Mouse (Mus musculus) forebrain, postnatal 0 days (tissue): ENCODE results near the gene Rph3al. TPM values are rescaled to one million over a fixed set of nuclear protein-coding genes. Genes with fewer than 3 reads are reported as not detected.
A peak's percentile ranks its signal among the peaks of the same experiment; 100 is the strongest.

Experiments used
- ATAC-seq: fragments of 200-750 bp; cut with Nextera tagmentation; 2 replicates; pipeline ENCODE4 v1.8.0; 2017; ENCODE audit warnings: mild to moderate bottlenecking, moderate library complexity
- DNase-seq: peaks from one replicate; pipeline ENCODE4 v3.0.0-alpha.2; 2015
- H3K27ac ChIP-seq: fragments of 300-500 bp; sonication (generic); 2 replicates; pipeline ENCODE4 v1.5.1; 2014; ENCODE audit warnings: low read depth, mild to moderate bottlenecking, antibody characterized with exemption, low read length, moderate library complexity, mixed read lengths
- H3K27me3 ChIP-seq: fragments of 300-500 bp; sonication (generic); 2 replicates; pipeline ENCODE4 v1.6.1; 2014; ENCODE audit warnings: mild to moderate bottlenecking, low read length, mixed read lengths; ENCODE audit not compliant: insufficient read depth
- H3K36me3 ChIP-seq: fragments of 300-500 bp; sonication (generic); 2 replicates; pipeline ENCODE4 v1.6.1; 2014; ENCODE audit warnings: mild to moderate bottlenecking, moderate library complexity; ENCODE audit not compliant: insufficient read depth
- H3K4me1 ChIP-seq: fragments of 300-500 bp; sonication (generic); 2 replicates; pipeline ENCODE4 v1.6.1; 2014; ENCODE audit warnings: antibody characterized with exemption; ENCODE audit not compliant: insufficient read depth
- H3K4me2 ChIP-seq: fragments of 300-500 bp; sonication (generic); 2 replicates; pipeline ENCODE4 v1.6.1; 2014; ENCODE audit warnings: low read depth, mild to moderate bottlenecking, moderate library complexity
- H3K4me3 ChIP-seq: fragments of 300-500 bp; sonication (generic); 2 replicates; pipeline ENCODE4 v1.5.1; 2014; ENCODE audit warnings: low read depth, low read length, mixed read lengths
- H3K9ac ChIP-seq: fragments of 300-500 bp; sonication (generic); 2 replicates; pipeline ENCODE4 v1.6.1; 2014; ENCODE audit warnings: mild to moderate bottlenecking
- H3K9me3 ChIP-seq: fragments of 300-500 bp; sonication (generic); 2 replicates; pipeline ENCODE4 v1.6.1; 2016; ENCODE audit warnings: low read length
- CTCF ChIP-seq: sonication (generic); IDR thresholded peaks from 2 replicates; pipeline ENCODE4 v1.5.1; 2016; ENCODE audit warnings: antibody characterized with exemption, control low read depth, low read depth
- WGBS: fragments of 180-500 bp; shearing (Covaris S2); extraction: QIAGEN DNeasy Blood & Tissue Kit; methylation state at CpG from one replicate; pipeline ENCODE4 v1.1.7; 2014; 5-methylcytosine and 5-hydroxymethylcytosine counted together
- polyA plus RNA-seq: library from polyadenylated mRNA; unstranded; fragments of >200 nt; fragmentation: Nextera tagmentation; extraction: Ambion mirVana; gene quantifications from 2 replicates; pipeline ENCODE4 v1.2.1, GENCODE M21; 2015
- total RNA-seq: library from RNA; depleted of rRNA; stranded (reverse); fragments of >200 nt; gene quantifications from 2 replicates; pipeline ENCODE4 v1.2.3, GENCODE M21; 2014

The Rph3al gene
- total and polyA plus RNA-seq, 2 experiments from 2014 or later, result 1.9 to 2.4 TPM

DNA sequence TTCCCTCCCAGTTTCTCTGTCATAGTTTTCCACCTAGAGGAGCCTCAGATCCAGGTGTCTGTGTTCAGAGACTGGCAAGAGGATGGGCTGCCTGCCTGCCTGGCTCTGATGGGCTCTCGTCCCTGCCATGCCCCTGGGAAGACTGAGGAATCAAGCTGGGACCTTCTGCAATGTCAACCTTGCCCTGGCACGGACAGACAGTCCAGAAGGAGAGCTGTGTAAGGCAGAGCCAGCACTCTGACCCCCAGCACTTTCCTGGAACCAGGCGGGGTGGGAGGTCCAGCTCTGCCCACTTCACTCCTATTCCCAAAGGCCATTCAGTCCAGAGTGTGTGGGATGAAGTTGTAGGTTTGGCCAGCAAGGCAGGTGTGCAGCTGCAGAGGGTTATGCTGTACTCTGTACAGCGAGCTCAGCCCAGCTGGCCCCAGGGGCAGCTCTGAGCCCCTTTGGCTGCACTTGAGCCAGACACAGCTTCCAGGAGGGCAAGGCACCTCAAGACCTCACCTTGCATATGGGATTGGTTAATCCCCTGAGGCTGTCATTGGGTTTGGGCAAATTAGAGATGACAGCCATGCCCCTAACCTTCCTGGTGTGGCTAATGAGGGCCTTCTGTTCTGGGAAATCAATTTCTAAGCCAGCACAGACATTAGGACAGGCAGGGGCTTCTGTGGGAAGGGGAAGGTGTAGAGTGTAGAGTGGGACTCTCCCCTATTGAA, 95.2 kb downstream of the Rph3al start:
- H3K4me1 ChIP-seq, result peaks cover 27% of the 10 kb centered on the region
- DNase-seq (no peak), ATAC-seq (no peak)
- H3K36me3 ChIP-seq, result no peaks in the 10 kb centered on the region
- no peak for TF ChIP-seq CTCF
- H3K9ac ChIP-seq, result no peak overlapping the region
- H3K27ac ChIP-seq, result no peak overlapping the region
- no peak overlapping the region for H3K4me3 ChIP-seq
- H3K9me3 ChIP-seq, result no peaks in the 10 kb centered on the region
- H3K4me2 ChIP-seq, result no peak overlapping the region
- WGBS, result 80% methylated on average over 4 of the region's 4 CpGs
- no peaks in the 10 kb centered on the region for H3K27me3 ChIP-seq

DNA sequence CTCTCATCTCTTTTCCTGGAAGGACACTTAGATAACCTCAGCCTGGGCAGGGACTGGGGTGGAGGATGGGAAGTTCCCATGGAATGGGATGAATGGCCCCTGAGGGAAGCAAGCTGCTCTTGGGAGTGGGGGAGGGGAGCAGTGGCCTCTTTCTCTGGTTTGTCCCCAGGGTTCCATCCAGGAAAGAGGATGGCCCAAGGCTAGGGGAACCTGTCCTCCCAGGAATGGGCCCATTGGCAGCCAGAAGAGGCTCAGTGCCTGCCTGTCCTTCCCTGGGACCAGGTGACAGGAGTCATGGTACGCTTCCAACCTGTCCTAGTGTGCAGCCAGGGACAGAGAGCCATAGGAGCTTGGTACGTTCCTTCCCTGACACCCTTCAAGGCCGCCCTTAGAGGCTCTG, 96.7 kb downstream of the Rph3al start:
- no peak for TF ChIP-seq CTCF
- no peak overlapping the region for H3K9ac ChIP-seq
- peaks cover 27% of the 10 kb centered on the region for H3K4me1 ChIP-seq
- no peaks in the 10 kb centered on the region for H3K36me3 ChIP-seq
- no peak overlapping the region for H3K27ac ChIP-seq
- ATAC-seq (no peak), DNase-seq (no peak)
- WGBS, result 56% methylated on average over 3 of the region's 3 CpGs
- H3K4me3 ChIP-seq, result no peak overlapping the region
- no peaks in the 10 kb centered on the region for H3K27me3 ChIP-seq
- H3K9me3 ChIP-seq, result no peaks in the 10 kb centered on the region
- H3K4me2 ChIP-seq, result no peak overlapping the region

DNA sequence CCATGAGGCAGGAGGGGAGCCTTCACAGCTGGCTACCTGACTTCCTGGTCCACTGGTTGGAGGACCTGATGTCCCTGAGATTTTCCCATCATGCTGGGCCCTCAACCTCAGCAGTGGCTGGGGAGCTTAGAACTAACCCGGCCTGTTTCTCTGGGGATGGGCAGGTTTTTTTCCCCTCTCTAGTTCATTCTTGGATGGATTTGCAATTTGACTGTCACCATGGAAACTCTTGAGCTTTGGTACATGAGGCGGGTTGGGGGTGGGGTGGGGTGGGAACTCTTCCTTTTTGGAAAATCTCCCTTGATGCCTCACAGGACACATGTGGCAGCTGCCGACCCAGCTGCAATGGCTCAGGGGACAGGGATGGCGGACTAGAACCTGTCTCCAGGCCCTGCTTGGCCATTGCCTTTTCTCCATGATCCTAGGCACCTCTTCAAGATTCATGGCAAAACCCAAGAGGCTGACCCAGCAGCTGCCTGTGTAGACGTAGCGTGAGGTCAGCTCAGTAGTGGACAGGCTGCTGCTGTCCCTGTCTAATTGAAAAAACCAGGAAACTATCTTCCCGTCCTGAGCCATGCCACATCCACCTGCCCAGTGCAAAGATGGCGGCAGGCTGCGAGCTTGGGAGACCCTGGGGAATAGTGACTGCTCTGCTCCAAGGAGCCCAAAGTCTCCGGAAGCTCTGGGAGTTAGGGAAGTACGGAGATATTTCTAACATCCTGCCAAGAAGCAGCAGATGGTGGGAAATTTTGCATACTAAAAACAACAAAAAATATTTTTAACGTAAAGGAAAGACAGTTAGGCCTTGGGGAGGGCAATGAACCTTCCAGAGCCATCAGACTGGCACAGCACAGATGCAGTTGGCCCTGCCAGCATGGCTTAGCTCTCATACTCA, 98.4 kb downstream of the Rph3al start:
- Histone ChIP-seq H3K9ac (no peak overlapping the region), H3K36me3 (no peaks in the 10 kb centered on the region), H3K27ac (peak overlapping the region; percentile 59), H3K4me3 (no peak overlapping the region), H3K9me3 (no peaks in the 10 kb centered on the region), H3K4me2 (no peak overlapping the region), H3K27me3 (no peaks in the 10 kb centered on the region), H3K4me1 (peaks cover 16% of the 10 kb centered on the region)
- ATAC-seq (peak; percentile 66), DNase-seq (peak; percentile 64)
- no peak for TF ChIP-seq CTCF
- WGBS, result 55% methylated on average over 12 of the region's 12 CpGs

DNA sequence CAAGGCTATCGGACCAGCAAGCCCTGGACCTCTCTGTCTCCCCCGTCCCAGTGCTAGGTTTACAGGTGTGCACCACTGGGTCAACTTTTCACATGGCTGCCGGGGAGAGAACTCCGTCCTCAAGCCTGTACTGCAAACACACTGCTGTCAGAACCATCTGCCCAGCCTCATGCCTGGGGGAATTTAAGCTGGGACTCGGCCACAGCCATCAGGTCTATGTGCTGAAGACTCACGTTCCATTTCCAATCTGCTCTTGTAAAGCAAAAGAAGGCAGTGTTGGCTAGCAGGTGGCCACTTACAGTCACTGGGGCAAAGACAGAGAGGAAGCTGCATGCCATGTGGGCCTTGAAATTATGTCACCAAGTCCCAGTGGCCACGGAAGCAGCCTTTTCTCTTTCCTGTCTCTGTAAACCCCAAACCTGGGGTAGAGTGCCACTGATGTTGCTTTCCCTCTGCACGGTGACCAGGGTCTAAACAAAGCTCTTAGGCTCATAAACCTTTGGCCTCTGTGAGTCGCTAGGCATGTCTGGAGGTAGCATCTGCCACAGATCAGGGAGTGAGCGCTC, 99.3 kb downstream of the Rph3al start:
- H3K27me3 ChIP-seq, result no peaks in the 10 kb centered on the region
- no peak overlapping the region for H3K27ac ChIP-seq
- H3K4me2 ChIP-seq, result no peak overlapping the region
- no peak overlapping the region for H3K4me3 ChIP-seq
- H3K4me1 ChIP-seq, result peaks cover 16% of the 10 kb centered on the region
- H3K36me3 ChIP-seq, result no peaks in the 10 kb centered on the region
- no peak overlapping the region for H3K9ac ChIP-seq
- no peak for TF ChIP-seq CTCF
- no peaks in the 10 kb centered on the region for H3K9me3 ChIP-seq
- WGBS, result 70% methylated on average over 10 of the region's 10 CpGs
- DNase-seq (peak; percentile 21), ATAC-seq (peak; percentile 8; the same call in 1 of the 2 replicates)

DNA sequence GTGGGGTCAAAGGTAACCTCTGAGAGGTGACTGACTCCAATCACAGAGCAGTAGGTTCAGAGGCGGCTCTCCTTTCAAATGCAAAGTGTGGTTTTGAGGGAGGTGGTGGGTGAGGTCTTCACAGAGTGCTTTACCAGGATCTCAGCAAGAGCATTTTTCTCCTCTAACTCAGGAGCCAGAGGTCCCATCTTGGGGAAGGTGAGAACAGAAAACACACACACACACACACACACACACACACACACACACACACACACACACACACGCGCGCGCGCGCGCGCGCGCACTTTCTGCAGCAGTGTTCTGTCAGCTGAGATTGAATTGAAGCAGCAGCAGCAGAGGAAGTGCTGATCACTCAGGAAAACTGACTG, 102.0 kb downstream of the Rph3al start:
- Histone ChIP-seq H3K36me3 (no peaks in the 10 kb centered on the region), H3K4me1 (peaks cover 16% of the 10 kb centered on the region), H3K9me3 (no peaks in the 10 kb centered on the region), H3K9ac (no peak overlapping the region), H3K27ac (no peak overlapping the region), H3K4me3 (no peak overlapping the region), H3K4me2 (no peak overlapping the region), H3K27me3 (no peaks in the 10 kb centered on the region)
- TF ChIP-seq CTCF, result no peak
- DNase-seq (no peak), ATAC-seq (no peak)
- 72% methylated on average over 11 of the region's 11 CpGs for WGBS

DNA sequence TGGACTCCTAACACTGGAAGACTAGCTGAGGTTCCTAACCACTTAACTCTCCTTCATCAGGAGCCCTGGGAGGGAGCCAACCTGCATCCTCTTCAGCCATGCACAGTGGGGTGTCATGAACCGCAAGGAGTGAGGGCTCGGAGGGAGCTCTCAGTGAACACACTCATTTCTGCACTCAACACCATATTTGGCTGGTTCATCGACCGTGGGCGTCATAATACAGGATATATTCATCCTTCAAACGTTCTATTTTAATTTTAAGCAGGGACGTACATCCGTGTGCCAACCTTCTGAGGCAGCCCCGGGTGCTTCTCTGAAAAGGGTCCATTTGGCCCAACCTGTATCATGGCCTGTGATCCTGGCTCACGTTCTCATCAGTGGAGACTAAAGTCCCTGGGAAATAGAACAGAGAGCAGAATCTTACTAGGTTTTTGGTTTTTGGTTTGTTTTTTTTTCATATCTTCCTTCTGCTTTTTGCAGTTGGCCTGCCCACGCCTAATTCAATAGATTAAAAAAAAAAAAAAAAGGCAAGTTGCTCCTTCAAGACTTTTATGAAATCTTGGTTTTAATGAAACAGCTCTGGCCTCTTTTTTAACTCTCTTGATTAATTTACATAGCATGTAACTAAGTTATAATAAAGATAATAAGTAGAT, 102.5 kb downstream of the Rph3al start:
- no peak overlapping the region for H3K9ac ChIP-seq
- no peak for TF ChIP-seq CTCF
- DNase-seq (no peak), ATAC-seq (no peak)
- no peaks in the 10 kb centered on the region for H3K9me3 ChIP-seq
- peaks cover 16% of the 10 kb centered on the region for H3K4me1 ChIP-seq
- no peaks in the 10 kb centered on the region for H3K27me3 ChIP-seq
- 75% methylated on average over 11 of the region's 11 CpGs for WGBS
- no peak overlapping the region for H3K4me2 ChIP-seq
- H3K4me3 ChIP-seq, result no peak overlapping the region
- no peaks in the 10 kb centered on the region for H3K36me3 ChIP-seq
- no peak overlapping the region for H3K27ac ChIP-seq
